Mouse (Mus musculus): ENCODE data around the gene Pkd2. TPM values are rescaled to one million over a fixed set of nuclear protein-coding genes. Genes with fewer than 3 reads are reported as not detected.
A peak's percentile ranks its signal among the peaks of the same experiment; 100 is the strongest.

Pkd2 gene
- polyA plus RNA-seq, 1 experiment, result 8.6 TPM

DNA sequence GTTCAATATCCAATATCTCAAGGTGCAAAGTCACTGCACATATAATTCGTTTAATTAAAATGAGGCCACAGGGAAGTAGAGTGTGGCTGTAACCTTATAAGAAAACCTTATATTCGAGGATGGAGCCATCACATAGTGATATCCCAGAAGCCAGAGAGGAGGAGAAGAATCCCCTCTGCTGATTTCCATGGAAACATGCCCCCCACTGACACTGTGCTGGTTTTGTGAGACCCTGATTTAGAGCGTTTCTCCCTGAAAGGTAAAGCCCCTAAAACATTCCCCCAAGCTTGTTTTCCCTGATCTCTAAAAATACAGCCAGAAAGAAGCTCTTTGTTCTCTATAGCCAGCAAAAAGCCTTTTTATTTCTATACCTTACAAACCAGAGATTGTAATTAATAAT is 9.8 kb upstream of the Pkd2 start:
- Histone ChIP-seq H3K27me3 (ENCODE audit: control insufficient read depth, insufficient read depth, low read length) (no peaks in the 10 kb centered on the region), H3K27ac (ENCODE audit: control insufficient read depth, insufficient read depth, low read depth, low read length) (no peak overlapping the region), H3K4me1 (ENCODE audit: control insufficient read depth, insufficient read depth, low read length) (no peaks in the 10 kb centered on the region), H3K36me3 (ENCODE audit: control insufficient read depth, insufficient read depth, low read length) (no peaks in the 10 kb centered on the region), H3K4me3 (ENCODE audit: control insufficient read depth, low read depth, low read length) (no peak overlapping the region)
- no peak for TF ChIP-seq CTCF (IDR thresholded peaks at IDR 0.05; ENCODE audit: control insufficient read depth, insufficient read depth, insufficient replicate concordance, low read depth, low read length)

DNA sequence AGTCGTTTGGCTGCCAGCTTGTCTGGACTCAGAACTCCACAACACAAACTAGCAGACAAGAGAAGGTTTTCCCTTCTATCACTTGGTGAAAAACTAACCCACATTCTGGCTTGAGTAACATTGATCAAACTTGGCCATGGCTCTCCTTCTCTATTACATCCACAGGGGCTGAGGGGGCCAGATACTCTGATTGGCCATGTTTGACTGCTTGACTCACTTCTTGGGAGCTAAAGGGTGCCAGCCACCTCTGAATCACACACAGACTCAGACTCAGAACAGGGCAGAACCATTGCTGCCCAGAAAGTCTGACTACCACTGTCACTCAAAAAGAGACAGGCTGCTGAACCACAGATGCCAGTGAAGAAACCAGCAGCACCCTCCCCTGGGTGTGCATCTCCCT is 6.2 kb upstream of the Pkd2 start:
- H3K27ac ChIP-seq (ENCODE audit: control insufficient read depth, insufficient read depth, low read depth, low read length), result no peak overlapping the region
- H3K27me3 ChIP-seq (ENCODE audit: control insufficient read depth, insufficient read depth, low read length), result no peaks in the 10 kb centered on the region
- no peaks in the 10 kb centered on the region for H3K4me1 ChIP-seq (ENCODE audit: control insufficient read depth, insufficient read depth, low read length)
- no peaks in the 10 kb centered on the region for H3K36me3 ChIP-seq (ENCODE audit: control insufficient read depth, insufficient read depth, low read length)
- no peak overlapping the region for H3K4me3 ChIP-seq (ENCODE audit: control insufficient read depth, low read depth, low read length)
- no peak for TF ChIP-seq CTCF (IDR thresholded peaks at IDR 0.05; ENCODE audit: control insufficient read depth, insufficient read depth, insufficient replicate concordance, low read depth, low read length)
- no peak for TF ChIP-seq POLR2A (IDR thresholded peaks at IDR 0.05; ENCODE audit: control insufficient read depth, low read depth, low read length)

DNA sequence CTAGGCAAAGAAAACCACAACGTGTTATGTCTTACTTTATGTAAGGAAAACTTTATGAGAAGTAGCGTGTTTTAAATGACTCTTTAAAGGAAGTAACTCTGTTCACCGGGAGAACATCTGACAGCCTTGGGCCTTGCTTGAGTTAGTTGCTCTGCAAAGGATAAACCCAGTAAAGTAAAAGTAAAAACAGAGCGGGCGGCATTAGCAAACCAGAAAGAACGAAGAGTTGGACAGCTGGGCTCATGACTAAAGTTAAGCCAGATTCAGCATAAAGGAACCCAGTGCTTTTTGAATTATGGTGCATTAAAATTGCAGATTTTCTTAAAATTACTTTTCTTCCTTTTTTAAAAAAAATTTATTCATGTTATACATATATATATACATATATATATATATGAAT is 4.7 kb upstream of the Pkd2 start:
- Histone ChIP-seq H3K4me3 (ENCODE audit: control insufficient read depth, low read depth, low read length) (no peak overlapping the region), H3K36me3 (ENCODE audit: control insufficient read depth, insufficient read depth, low read length) (no peaks in the 10 kb centered on the region), H3K4me1 (ENCODE audit: control insufficient read depth, insufficient read depth, low read length) (peaks cover 6% of the 10 kb centered on the region), H3K27me3 (ENCODE audit: control insufficient read depth, insufficient read depth, low read length) (no peaks in the 10 kb centered on the region), H3K27ac (ENCODE audit: control insufficient read depth, insufficient read depth, low read depth, low read length) (no peak overlapping the region)
- TF ChIP-seq POLR2A (IDR thresholded peaks at IDR 0.05; ENCODE audit: control insufficient read depth, low read depth, low read length) (no peak), CTCF (IDR thresholded peaks at IDR 0.05; ENCODE audit: control insufficient read depth, insufficient read depth, insufficient replicate concordance, low read depth, low read length) (no peak)

- Histone ChIP-seq H3K27me3 (ENCODE audit: control insufficient read depth, insufficient read depth, low read length) (no peaks in the 10 kb centered on the region), H3K4me1 (ENCODE audit: control insufficient read depth, insufficient read depth, low read length) (peaks cover 13% of the 10 kb centered on the region), H3K4me3 (ENCODE audit: control insufficient read depth, low read depth, low read length) (peak overlapping the region; percentile 93), H3K36me3 (ENCODE audit: control insufficient read depth, insufficient read depth, low read length) (no peaks in the 10 kb centered on the region), H3K27ac (ENCODE audit: control insufficient read depth, insufficient read depth, low read depth, low read length) (peak overlapping the region; percentile 70)
- TF ChIP-seq CTCF (IDR thresholded peaks at IDR 0.05; ENCODE audit: control insufficient read depth, insufficient read depth, insufficient replicate concordance, low read depth, low read length), result no peak
- no peak for TF ChIP-seq POLR2A (IDR thresholded peaks at IDR 0.05; ENCODE audit: control insufficient read depth, low read depth, low read length)
These were observed 631 bp downstream of the Pkd2 start for GRCm38 (mm10) chr5:104459706-104460455.

- no peaks in the 10 kb centered on the region for H3K36me3 ChIP-seq (ENCODE audit: control insufficient read depth, insufficient read depth, low read length)
- no peak for TF ChIP-seq POLR2A (IDR thresholded peaks at IDR 0.05; ENCODE audit: control insufficient read depth, low read depth, low read length)
- no peak for TF ChIP-seq CTCF (IDR thresholded peaks at IDR 0.05; ENCODE audit: control insufficient read depth, insufficient read depth, insufficient replicate concordance, low read depth, low read length)
- H3K4me3 ChIP-seq (ENCODE audit: control insufficient read depth, low read depth, low read length), result peak overlapping the region; percentile 93
- H3K27me3 ChIP-seq (ENCODE audit: control insufficient read depth, insufficient read depth, low read length), result no peaks in the 10 kb centered on the region
- H3K4me1 ChIP-seq (ENCODE audit: control insufficient read depth, insufficient read depth, low read length), result peaks cover 15% of the 10 kb centered on the region
- H3K27ac ChIP-seq (ENCODE audit: control insufficient read depth, insufficient read depth, low read depth, low read length), result no peak overlapping the region
These were observed 1.2 kb downstream of the Pkd2 start for GRCm38 (mm10) chr5:104460456-104460838.

- TF ChIP-seq POLR2A (IDR thresholded peaks at IDR 0.05; ENCODE audit: control insufficient read depth, low read depth, low read length) (no peak), CTCF (IDR thresholded peaks at IDR 0.05; ENCODE audit: control insufficient read depth, insufficient read depth, insufficient replicate concordance, low read depth, low read length) (no peak)
- no peak overlapping the region for H3K4me3 ChIP-seq (ENCODE audit: control insufficient read depth, low read depth, low read length)
- H3K27ac ChIP-seq (ENCODE audit: control insufficient read depth, insufficient read depth, low read depth, low read length), result no peak overlapping the region
These were observed 1.6 kb downstream of the Pkd2 start for GRCm38 (mm10) chr5:104460856-104461255.

DNA sequence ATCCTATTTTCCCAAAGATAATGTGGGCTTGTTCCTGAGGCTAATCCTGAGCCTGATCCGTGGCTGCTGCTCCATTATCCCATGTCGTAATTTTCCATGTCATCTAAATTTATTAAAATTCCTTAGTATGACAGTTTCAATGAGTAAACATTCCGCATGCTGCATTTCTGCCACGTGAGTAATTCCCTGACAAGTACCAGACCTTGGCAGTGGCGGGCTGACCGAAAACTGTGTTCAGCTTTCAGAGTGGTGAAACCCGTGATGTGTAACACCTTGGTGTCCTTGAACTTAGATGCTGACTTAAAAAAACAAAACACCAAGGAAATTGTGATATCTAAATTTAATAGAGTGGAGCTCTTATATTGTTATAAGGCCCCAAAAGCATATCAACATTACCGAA is 6.0 kb downstream of the Pkd2 start:
- TF ChIP-seq CTCF (IDR thresholded peaks at IDR 0.05; ENCODE audit: control insufficient read depth, insufficient read depth, insufficient replicate concordance, low read depth, low read length) (no peak), POLR2A (IDR thresholded peaks at IDR 0.05; ENCODE audit: control insufficient read depth, low read depth, low read length) (no peak)
- no peaks in the 10 kb centered on the region for H3K36me3 ChIP-seq (ENCODE audit: control insufficient read depth, insufficient read depth, low read length)
- no peak overlapping the region for H3K4me3 ChIP-seq (ENCODE audit: control insufficient read depth, low read depth, low read length)
- H3K4me1 ChIP-seq (ENCODE audit: control insufficient read depth, insufficient read depth, low read length), result peaks cover 2% of the 10 kb centered on the region; the same call in 1 of the 2 replicates
- H3K27me3 ChIP-seq (ENCODE audit: control insufficient read depth, insufficient read depth, low read length), result no peaks in the 10 kb centered on the region
- no peak overlapping the region for H3K27ac ChIP-seq (ENCODE audit: control insufficient read depth, insufficient read depth, low read depth, low read length)

More at GRCm38 (mm10) chr5:104460856-104461255, 1.6 kb downstream of the Pkd2 start:
- no peaks in the 10 kb centered on the region for H3K36me3 ChIP-seq (ENCODE audit: control insufficient read depth, insufficient read depth, low read length)
- peaks cover 15% of the 10 kb centered on the region for H3K4me1 ChIP-seq (ENCODE audit: control insufficient read depth, insufficient read depth, low read length)
- no peaks in the 10 kb centered on the region for H3K27me3 ChIP-seq (ENCODE audit: control insufficient read depth, insufficient read depth, low read length)
